Mouse (Mus musculus): Measurements from ENCODE around the gene Slc29a1. TPM values are rescaled to one million over a fixed set of nuclear protein-coding genes. Genes with fewer than 3 reads are reported as not detected.

Slc29a1 gene
- polyA plus RNA-seq, 1 experiment = 72.2 TPM

GRCm38 (mm10) chr17:45596631-45597396, 2.6 kb downstream of the Slc29a1 start:
- Histone ChIP-seq H3K4me1 (ENCODE audit: control insufficient read depth, insufficient read depth, low read length) (peaks cover 39% of the 10 kb centered on the region), H3K4me3 (replicated peaks; ENCODE audit: insufficient read depth, low read depth, low read length) (no peak overlapping the region), H3K27ac (ENCODE audit: insufficient read depth, low read length) (peak overlapping the region; percentile 6; the same call in 1 of the 2 replicates), H3K27me3 (ENCODE audit: control insufficient read depth, insufficient read depth, low read length) (no peaks in the 10 kb centered on the region)
- 26% methylated on average over 11 of the region's 11 CpGs for WGBS
- no peak for TF ChIP-seq POLR2A (IDR thresholded peaks at IDR 0.05; ENCODE audit: borderline replicate concordance, insufficient read depth, low read length)
- TF ChIP-seq CTCF (IDR thresholded peaks at IDR 0.05; ENCODE audit: borderline replicate concordance, insufficient read depth, low read depth, low read length) = peak; percentile 55; the same call in 1 of the 2 replicates
- DNase-seq = peak; percentile 67 to 72

DNA sequence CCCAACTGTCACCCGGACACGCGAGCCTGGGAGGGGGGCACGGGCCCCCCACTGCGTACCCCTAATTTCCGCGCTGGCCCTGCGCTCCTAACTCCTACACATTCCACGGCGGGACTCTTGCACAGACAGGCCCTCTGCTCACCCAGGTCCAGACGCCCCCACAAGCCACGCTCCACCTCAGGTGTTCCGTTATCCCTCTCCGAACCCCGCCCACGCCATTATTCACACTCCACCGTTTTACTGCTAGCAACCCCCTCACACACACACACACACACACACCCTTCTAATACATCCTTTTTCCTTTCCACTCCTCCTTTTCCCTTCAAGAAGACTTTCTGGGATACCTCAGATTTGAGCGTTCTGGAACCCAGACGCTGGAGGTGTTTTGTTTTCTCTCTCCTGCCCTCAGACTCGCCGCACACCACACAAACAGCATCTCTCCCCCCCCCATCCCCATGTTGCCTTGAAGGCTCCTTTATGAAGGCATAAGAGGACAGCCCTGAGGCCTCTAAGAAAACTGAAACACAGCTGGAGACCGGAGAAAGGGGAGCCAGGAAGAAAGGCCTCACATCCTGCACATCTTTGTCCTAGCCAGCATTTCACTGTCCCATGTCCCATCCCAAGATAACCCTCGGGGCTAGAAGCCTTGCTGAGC, 3.5 kb downstream of the Slc29a1 start:
- peaks cover 43% of the 10 kb centered on the region for H3K4me1 ChIP-seq (ENCODE audit: control insufficient read depth, insufficient read depth, low read length)
- TF ChIP-seq CTCF (IDR thresholded peaks at IDR 0.05; ENCODE audit: borderline replicate concordance, insufficient read depth, low read depth, low read length) (no peak), POLR2A (IDR thresholded peaks at IDR 0.05; ENCODE audit: borderline replicate concordance, insufficient read depth, low read length) (no peak)
- DNase-seq = no peak
- H3K27me3 ChIP-seq (ENCODE audit: control insufficient read depth, insufficient read depth, low read length) = no peaks in the 10 kb centered on the region
- peak overlapping the region; percentile 63 for H3K27ac ChIP-seq (ENCODE audit: insufficient read depth, low read length)
- WGBS = 9% methylated on average over 23 of the region's 23 CpGs
- H3K4me3 ChIP-seq (replicated peaks; ENCODE audit: insufficient read depth, low read depth, low read length) = peak overlapping the region; percentile 76

GRCm38 (mm10) chr17:45594881-45595735, 4.3 kb downstream of the Slc29a1 start:
- DNase-seq = peak; percentile 76 to 79
- peak overlapping the region; percentile 63 for H3K27ac ChIP-seq (ENCODE audit: insufficient read depth, low read length)
- H3K4me1 ChIP-seq (ENCODE audit: control insufficient read depth, insufficient read depth, low read length) = peaks cover 47% of the 10 kb centered on the region
- no peaks in the 10 kb centered on the region for H3K27me3 ChIP-seq (ENCODE audit: control insufficient read depth, insufficient read depth, low read length)
- TF ChIP-seq POLR2A (IDR thresholded peaks at IDR 0.05; ENCODE audit: borderline replicate concordance, insufficient read depth, low read length) (peak; percentile 32; the same call in 1 of the 2 replicates), CTCF (IDR thresholded peaks at IDR 0.05; ENCODE audit: borderline replicate concordance, insufficient read depth, low read depth, low read length) (no peak)
- H3K4me3 ChIP-seq (replicated peaks; ENCODE audit: insufficient read depth, low read depth, low read length) = peak overlapping the region; percentile 76
- 4% methylated on average over 57 of the region's 58 CpGs for WGBS

GRCm38 (mm10) chr17:45594195-45594594, 5.2 kb downstream of the Slc29a1 start:
- H3K4me1 ChIP-seq (ENCODE audit: control insufficient read depth, insufficient read depth, low read length) = peaks cover 55% of the 10 kb centered on the region
- no peaks in the 10 kb centered on the region for H3K27me3 ChIP-seq (ENCODE audit: control insufficient read depth, insufficient read depth, low read length)
- DNase-seq = peak in 1 of 2 experiments; percentile 15
- H3K4me3 ChIP-seq (replicated peaks; ENCODE audit: insufficient read depth, low read depth, low read length) = no peak overlapping the region
- 64% methylated on average over 8 of the region's 8 CpGs for WGBS
- H3K27ac ChIP-seq (ENCODE audit: insufficient read depth, low read length) = no peak overlapping the region
- TF ChIP-seq CTCF (IDR thresholded peaks at IDR 0.05; ENCODE audit: borderline replicate concordance, insufficient read depth, low read depth, low read length) (no peak), POLR2A (IDR thresholded peaks at IDR 0.05; ENCODE audit: borderline replicate concordance, insufficient read depth, low read length) (no peak)

- Histone ChIP-seq H3K4me3 (replicated peaks; ENCODE audit: insufficient read depth, low read depth, low read length) (no peak overlapping the region), H3K4me1 (ENCODE audit: control insufficient read depth, insufficient read depth, low read length) (peaks cover 61% of the 10 kb centered on the region), H3K27me3 (ENCODE audit: control insufficient read depth, insufficient read depth, low read length) (no peaks in the 10 kb centered on the region), H3K27ac (ENCODE audit: insufficient read depth, low read length) (no peak overlapping the region)
- TF ChIP-seq CTCF (IDR thresholded peaks at IDR 0.05; ENCODE audit: borderline replicate concordance, insufficient read depth, low read depth, low read length) = no peak
- no peak for TF ChIP-seq POLR2A (IDR thresholded peaks at IDR 0.05; ENCODE audit: borderline replicate concordance, insufficient read depth, low read length)
- 43% methylated on average over 8 of the region's 8 CpGs for WGBS
- DNase-seq = peak in 1 of 2 experiments; percentile 23
These were observed 5.9 kb downstream of the Slc29a1 start for GRCm38 (mm10) chr17:45593479-45593878.

GRCm38 (mm10) chr17:45592606-45593431, 6.6 kb downstream of the Slc29a1 start:
- DNase-seq = peak in 1 of 2 experiments; percentile 62
- TF ChIP-seq CTCF (IDR thresholded peaks at IDR 0.05; ENCODE audit: borderline replicate concordance, insufficient read depth, low read depth, low read length) (no peak), POLR2A (IDR thresholded peaks at IDR 0.05; ENCODE audit: borderline replicate concordance, insufficient read depth, low read length) (no peak)
- Histone ChIP-seq H3K27ac (ENCODE audit: insufficient read depth, low read length) (peak overlapping the region; percentile 88), H3K4me3 (replicated peaks; ENCODE audit: insufficient read depth, low read depth, low read length) (peak overlapping the region; percentile 19), H3K4me1 (ENCODE audit: control insufficient read depth, insufficient read depth, low read length) (peaks cover 62% of the 10 kb centered on the region), H3K27me3 (ENCODE audit: control insufficient read depth, insufficient read depth, low read length) (no peaks in the 10 kb centered on the region)
- 30% methylated on average over 8 of the region's 8 CpGs for WGBS
